Mouse (Mus musculus): Measurements from ENCODE around the gene Afdn.
"Not testable (repeated sequence)": the region's sequence is repeated elsewhere in the genome, so short reads cannot be mapped to it uniquely, and the experiment has no call there.

Afdn gene

GRCm38 (mm10) chr17:13951570-13951969 lies 191.2 kb downstream of the Afdn start:
- DNase-seq (ENCODE audit: low read depth, low spot score) = not testable (repeated sequence)

All from brain, embryonic 18.5 days (tissue).